Mouse (Mus musculus) layer of hippocampus, adult 9-11 months (tissue): ENCODE data around the gene Disc1.

Experiments used
- DNase-seq: peaks from one replicate; pipeline ENCODE4 v3.0.0; 2022

Gene Disc1

GRCm38 (mm10) chr8:125187044-125187443, 133.0 kb downstream of the Disc1 start:
- DNase-seq, result no peak

- DNase-seq, result no peak
Measured at GRCm38 (mm10) chr8:125193701-125194100, 139.7 kb downstream of the Disc1 start.

DNA sequence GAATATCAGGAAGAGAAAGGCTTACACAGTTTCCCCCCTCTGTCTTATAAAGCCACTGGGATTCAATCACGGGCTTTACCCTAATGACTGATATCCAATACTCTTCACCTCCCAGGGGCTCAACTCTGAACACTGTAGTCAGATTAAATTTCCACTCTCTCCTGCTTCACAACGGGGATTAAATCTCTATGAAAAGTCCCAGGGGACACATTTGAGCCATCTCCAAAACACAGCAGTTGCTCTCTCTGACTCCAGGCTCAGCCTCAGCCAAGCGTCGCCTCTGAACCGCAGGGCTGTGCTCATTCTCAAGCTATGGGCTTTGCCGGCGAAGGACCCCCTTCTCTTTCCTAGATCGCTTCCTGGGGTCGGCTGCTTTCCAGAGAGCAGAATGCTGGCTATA, 141.1 kb downstream of the Disc1 start:
- DNase-seq, result no peak

GRCm38 (mm10) chr8:125196573-125197094, 142.6 kb downstream of the Disc1 start:
- DNase-seq, result no peak

DNA sequence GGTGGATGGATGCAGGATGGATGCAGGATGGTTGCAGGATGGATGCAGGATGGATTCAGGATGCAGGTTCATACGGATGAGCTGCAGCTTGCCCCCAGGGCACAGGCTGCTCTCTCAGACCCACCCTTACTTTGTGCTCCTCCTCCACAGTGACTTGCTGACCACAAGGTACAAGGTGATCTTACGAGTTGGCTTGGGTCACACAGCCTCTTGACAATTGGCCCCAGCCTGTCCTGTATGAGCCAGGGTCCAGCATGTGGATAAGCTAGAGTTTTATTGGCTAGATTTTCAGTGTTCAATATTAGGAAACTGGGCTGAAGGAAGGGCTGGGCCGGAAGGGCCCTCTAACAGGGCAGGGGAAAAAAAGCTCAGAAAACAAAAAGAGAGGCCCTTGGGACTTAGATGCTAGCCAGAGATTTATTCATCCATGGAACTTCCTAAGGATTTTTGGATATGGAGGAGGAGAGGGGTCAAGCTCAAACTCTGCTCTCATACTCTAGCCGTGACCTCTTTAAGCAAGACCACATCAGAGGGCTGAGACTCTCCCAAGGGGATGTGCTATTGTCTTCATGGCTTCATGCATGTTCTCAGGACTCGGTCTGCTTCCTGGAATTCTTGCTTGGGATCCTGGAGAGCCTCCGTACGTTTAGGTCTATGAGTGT, 143.5 kb downstream of the Disc1 start:
- no peak for DNase-seq

GRCm38 (mm10) chr8:125198420-125199196, 144.6 kb downstream of the Disc1 start:
- DNase-seq, result no peak

DNA sequence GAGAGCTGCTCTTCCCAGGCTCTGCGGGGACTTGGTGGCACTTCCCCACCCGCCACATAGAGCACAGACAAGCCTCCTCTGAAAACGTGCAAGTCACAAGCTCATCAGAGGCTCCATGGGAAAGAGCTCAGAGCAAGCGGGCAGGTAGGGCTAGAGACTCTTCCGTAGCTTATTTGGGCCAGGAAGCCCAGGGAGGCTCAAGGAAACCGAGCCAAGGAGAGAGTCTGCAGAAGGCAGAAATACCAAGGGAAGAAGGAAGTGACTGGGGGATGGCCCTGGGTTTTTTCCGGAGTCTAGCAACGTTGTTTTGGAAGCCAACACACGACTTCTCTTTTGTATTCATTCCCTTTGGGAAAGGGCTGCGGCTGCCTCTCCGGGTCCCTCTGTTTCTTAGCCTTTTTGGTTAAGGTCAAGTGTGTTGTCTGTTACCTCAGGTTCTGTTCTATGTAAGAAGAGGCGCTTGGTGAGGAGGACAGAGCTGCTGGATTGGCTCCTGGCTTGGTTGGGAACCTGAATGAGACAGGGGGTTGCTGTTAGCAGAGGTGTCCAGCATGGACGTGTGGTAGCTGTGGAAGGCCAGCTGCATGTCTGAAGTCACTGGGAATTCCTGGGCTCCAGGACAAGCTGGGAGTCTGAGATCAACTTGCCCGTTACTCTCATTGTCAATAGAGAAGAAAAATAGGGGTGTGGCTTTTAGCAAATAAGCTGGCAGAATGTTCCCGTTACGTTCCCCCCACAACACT, 145.4 kb downstream of the Disc1 start:
- no peak for DNase-seq

GRCm38 (mm10) chr8:125200273-125200863, 146.4 kb downstream of the Disc1 start:
- no peak for DNase-seq

GRCm38 (mm10) chr8:125201650-125202049, 147.7 kb downstream of the Disc1 start:
- no peak for DNase-seq

GRCm38 (mm10) chr8:125203016-125203415, 149.0 kb downstream of the Disc1 start:
- DNase-seq, result no peak

DNA sequence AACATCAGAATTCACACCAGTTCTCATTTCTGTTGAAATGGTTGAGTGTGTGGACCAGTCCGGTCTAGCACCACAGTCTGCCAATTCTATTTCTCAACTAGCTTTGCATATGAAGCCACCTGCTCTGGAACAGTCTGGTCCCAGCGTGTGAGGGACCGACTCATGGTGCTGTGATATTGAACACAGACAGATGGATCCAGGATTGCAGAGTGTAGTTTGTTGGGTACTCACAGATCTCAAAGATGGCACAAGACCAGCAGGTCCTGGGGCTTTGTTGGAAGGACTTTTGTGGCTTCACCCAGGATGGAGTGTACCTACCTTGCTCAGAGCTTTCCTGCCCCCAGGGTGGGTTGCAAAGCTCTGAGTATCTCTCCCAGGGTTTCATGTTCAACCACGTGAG, 151.6 kb downstream of the Disc1 start:
- peak; percentile 74 for DNase-seq

- no peak for DNase-seq
Measured at GRCm38 (mm10) chr8:125206391-125206790, 152.4 kb downstream of the Disc1 start.

GRCm38 (mm10) chr8:125206962-125207361, 153.0 kb downstream of the Disc1 start:
- peak; percentile 61 for DNase-seq

GRCm38 (mm10) chr8:125212619-125213167, 158.7 kb downstream of the Disc1 start:
- no peak for DNase-seq

DNA sequence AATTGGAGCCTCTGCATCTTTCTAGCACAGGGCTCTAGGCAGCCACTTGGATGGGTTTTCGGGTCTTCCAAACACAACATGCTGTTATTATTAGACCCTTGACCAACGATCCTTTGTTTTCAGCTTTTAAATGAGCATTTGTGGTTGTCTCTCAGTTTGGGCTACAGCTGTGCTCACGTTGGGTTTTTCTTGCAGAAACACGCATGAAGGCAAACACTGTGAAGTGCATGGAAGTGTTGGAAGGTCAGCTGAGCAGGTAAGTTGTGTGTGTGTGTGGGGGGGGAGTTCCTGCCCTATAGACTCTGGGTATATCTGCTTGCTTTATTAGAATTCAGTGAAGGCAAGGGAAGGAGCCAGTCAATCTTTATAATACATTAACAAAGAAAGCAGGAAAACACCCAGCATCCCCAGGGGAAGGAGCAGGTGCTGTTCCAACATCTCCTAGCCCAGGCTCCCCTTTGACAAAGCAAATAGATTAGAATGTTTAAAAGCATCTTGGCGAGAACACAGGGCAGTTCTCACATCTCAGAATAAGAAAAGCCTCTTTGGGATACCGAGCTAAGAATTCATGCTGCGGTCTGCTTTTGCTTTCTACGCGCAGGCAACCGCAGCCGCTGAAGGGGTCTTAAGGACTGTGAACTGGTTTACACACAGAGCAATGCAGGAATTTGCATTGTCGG, 164.0 kb downstream of the Disc1 start:
- DNase-seq, result no peak

- DNase-seq, result peak; percentile 87
Measured at GRCm38 (mm10) chr8:125218669-125219068, 164.7 kb downstream of the Disc1 start.

- DNase-seq, result no peak
Measured at GRCm38 (mm10) chr8:125220608-125221007, 166.6 kb downstream of the Disc1 start.

DNA sequence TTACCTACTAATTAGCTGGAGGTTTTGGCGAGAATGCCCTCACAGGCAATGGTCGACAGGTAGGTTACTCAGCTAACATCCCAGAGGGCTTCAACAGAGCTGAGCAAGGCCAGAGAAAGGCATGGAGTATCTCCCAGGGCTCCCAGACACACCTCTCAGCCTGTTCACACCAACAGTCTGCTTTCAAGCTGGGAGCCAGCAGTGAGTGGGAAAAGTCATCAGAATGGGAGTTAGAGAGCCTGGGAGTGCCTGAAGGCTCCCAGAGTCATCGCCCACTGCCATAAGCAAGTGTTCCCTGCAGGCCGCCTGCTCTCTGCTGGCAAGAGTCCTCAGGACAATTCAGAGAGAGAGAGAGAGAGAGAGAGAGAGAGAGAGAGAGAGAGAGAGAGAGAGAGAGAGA, 167.1 kb downstream of the Disc1 start:
- DNase-seq, result no peak

DNA sequence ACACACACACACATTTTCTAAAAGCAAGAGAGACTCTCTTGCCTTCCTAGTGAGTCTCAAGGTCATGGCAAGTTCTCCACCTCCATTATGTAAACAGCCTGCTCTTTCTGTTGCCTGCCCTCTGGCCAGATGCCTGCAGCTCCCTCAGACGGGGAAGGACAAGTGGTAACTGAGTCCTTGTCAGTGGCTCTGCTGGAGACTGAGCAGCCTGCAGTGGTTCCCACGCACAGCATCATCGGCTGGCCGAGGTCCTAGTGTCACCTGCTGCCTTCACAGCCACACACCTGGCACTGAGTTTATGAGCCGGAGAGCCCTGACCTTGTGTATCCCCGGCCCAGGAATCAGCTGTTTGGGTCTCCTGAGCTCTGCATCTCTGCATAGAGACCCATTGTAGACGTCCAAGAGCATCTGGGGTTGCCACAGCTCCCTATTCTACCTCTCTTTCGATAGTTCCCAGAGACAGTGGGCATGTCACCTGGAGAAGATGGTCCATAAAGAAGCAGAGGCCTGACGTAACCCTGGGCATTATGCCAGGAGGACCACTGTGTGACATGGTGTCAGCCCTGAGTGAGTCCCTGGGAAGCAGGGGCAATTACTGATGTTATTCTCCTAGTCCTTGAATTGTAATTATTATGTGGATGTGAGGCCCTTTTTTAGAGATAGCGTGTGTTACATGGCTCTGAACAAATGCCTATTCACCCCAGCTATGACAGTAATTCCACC, 169.2 kb downstream of the Disc1 start:
- no peak for DNase-seq

- DNase-seq, result peak; percentile 42
Measured at GRCm38 (mm10) chr8:125224271-125224699, 170.3 kb downstream of the Disc1 start.

DNA sequence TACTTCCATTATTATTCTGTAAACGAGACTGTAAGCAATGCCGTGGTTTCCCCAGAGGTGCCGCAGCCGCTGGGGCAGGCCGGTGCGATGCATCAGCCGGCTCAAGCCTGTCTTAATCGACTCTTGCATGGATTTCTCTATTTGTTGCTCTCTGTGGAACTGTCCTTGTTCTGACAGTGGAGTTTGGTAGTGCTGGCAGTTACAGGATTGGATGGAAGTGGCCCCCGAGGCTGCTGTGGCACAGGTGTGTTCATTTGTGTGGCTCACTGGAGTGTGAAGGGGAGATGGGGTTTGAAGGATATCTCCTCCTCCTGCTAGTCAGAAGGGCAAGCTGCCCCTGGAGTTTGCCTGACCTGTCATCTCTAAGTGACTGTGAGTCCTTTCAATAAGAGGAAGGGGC, 171.3 kb downstream of the Disc1 start:
- DNase-seq, result no peak
